Mouse (Mus musculus) adrenal gland, adult (tissue): Measurements from ENCODE around the gene Hs6st2.

Experiments used
- DNase-seq, 2 experiments: peaks; one replicate each; pipeline ENCODE4 v3.0.0; 2022 to 2023; ENCODE audit warnings: low spot score in 1 of 2; ENCODE audit not compliant: inconsistent age in 2 of 2

The Hs6st2 gene

GRCm38 (mm10) chrX:51590448-51591010 lies 91.1 kb downstream of the Hs6st2 start:
- no peak for DNase-seq

- DNase-seq = no peak
These were observed 96.2 kb downstream of the Hs6st2 start for GRCm38 (mm10) chrX:51585444-51585843.

DNA sequence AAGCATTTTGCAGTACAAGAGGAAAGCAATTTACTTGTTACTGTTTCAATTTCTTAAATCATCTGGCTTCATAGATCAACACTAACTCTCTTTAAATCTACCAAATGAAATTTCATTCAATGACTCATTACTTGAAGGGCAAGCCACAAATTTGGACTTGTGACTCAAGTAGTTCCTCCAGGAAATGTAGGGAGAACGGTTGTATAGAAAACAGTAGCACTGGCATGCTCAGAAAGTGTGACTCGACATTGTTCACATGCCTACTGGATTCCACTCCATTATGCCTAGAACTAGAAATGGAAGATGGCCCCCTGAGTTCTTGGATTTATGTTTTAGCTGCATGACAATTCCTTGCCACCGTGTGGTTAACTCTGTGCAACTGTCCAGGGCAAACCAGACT lies 100.0 kb downstream of the Hs6st2 start:
- DNase-seq = no peak

DNA sequence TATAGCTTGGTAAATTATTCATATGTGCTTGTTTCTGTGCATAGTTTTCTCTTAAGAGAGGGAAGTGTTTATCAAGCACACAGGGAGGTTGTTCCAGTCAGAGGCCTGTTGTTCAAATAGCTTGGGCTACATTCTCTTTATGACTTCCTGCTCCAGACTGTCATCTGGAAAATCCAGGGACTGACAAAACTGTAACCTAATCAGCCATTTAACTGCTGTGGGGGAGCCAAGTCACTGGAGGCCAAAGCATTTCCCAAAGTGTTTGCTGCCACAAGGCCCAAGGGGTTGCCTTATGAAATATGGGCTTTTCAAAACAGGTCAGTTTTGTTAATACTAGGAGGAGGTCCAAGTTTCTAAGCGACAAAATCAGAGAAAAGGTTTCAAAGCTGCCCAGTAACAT lies 119.8 kb downstream of the Hs6st2 start:
- DNase-seq = peak in 1 of 2 experiments; percentile 19

DNA sequence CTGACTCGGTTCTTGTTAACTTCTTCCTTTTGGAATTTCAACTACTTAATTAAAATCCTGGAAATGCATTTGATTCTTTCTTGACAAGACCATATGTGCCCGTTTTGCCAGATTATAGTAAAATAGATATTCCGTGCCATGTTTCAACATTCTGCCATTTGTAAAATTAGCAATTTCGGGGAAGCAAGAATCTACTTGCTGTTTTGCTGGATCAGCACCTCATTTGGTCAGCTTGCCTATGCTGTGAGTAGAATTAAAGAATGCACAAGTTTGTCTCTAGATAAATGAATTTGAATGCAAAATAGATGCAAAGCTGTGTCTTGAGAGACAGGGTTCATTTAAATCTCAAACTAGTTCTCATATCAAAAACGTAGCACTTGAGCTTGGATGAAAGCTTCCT lies 142.0 kb downstream of the Hs6st2 start:
- DNase-seq = no peak

DNA sequence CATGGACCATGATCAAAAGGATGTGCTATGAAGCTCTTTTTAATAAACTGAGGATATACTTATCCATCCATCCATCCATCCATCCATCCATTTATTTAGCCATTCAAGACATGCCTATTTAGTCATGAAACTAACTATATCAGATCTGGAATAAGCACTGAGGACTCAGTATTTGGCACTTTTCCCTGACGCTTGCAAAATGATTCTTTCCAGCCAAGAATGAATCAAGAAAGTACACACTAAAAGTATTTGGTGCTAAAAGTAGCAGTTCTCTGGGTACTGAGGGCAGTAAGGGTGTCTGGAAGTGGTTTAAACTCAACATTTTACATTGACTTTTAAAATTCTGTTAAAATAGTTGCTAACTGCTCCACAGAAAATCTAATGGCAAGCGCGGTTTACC lies 144.6 kb downstream of the Hs6st2 start:
- DNase-seq = peak in 1 of 2 experiments; percentile 25

DNA sequence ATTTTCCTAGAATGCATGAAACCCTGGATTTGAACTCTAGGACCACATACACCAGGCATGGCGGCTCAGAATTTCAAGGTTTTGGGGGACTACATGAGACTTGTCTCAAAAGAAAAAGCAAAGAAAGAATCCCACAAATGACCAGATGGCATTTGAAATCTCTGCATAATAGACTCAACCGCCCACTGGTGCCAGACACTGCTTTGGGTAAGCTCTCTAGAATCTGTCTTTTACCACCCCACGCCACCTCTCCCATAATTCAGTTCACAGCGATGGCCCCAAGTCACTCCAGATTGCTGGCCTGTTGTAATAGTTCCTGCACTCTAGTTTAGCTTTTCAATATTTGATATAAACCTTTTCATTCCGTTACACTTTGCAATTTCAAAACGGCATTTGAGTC lies 146.4 kb downstream of the Hs6st2 start:
- DNase-seq = no peak

- DNase-seq = no peak
These were observed 150.5 kb downstream of the Hs6st2 start for GRCm38 (mm10) chrX:51531136-51531535.

GRCm38 (mm10) chrX:51528601-51529000 lies 153.1 kb downstream of the Hs6st2 start:
- DNase-seq = no peak

DNA sequence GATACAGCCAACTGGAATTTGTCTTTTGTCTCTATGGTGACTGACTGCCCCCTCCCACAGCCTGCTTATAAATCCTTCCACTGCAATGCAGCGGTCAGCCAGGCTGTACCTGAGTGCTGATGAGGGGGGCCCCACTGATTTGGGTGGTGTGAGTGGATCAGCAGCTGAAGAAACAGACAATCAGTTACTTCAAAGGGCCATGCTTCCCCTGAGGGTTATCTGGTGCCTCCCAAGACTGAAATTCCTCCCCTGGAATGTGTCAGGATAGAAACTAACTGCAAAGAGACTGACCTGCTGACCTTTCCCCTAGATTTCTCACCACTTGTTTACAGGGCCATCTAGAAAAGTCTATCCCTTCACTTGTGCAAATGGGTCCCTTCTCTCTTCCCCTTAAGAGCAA lies 166.8 kb downstream of the Hs6st2 start:
- peak in 1 of 2 experiments; percentile 1 for DNase-seq

GRCm38 (mm10) chrX:51506526-51506925 lies 175.1 kb downstream of the Hs6st2 start:
- no peak for DNase-seq

DNA sequence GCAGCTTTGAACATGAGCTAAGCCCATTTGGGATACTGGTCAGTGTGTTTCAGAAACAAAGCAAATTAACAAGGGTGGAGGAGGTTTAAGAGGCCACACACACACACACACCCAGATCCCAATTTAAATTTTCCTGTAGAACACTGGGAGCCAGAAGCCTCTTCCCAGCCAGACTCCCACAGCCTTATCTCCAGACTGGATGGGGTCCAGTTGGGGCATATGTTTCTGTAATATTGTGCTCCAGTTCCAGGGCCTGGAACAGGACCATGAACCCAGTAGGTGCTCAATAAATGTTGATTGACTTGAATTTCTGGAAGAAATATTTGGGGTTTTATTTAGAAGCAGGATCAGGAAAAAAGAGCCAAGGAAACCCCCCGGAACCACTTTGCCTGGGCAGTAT lies 176.0 kb downstream of the Hs6st2 start:
- no peak for DNase-seq

DNA sequence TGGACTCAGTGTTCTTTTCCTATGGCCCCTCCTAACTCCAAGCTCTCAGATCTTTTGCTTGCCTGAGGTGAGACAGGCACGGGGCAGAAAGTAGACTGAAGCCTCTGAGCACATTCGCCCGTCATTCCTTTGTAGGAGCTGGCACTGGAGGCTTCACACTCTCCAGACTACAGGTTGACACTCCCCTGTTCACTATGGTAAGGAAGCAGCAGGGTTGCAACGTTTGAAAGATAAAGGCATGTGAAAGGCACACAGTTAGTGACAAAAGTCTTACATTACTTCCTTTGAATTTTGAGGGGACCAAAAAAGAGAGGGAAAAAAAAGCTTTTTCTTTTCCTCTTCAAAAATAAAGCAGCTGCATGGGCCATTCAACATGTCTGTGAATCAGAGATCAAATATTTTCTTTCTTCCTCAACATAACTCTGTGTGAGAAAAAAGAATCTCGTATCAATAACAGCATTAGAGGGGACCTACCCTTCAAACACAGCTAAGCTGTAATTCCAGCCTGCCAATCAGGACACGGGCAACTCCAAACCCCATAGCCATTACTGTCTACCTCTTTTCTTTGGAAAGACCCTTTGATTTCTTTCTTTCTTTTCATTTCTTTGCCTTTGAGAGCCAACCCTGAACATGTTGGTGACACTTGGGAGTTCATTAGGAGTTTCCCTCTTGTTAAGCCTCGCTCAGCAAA lies 177.7 kb downstream of the Hs6st2 start:
- DNase-seq = no peak

DNA sequence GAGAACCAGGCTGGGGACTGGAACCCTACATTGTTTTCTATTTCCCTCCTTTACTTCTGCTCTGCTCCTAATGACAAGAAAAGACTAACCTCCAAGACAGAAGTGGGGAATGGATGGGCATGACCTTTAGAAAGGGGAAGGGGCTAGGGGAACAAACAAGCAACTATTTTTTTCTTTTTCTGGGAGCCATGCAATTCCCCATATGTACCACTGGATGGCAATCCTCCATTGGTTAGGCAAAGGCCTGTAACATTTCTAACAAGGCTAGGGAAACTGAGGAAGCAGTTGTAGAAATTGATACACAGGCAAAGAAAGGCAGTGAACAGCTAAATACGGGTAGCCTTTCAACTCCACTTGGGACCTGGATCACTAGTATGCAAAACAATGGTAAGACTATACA lies 183.8 kb downstream of the Hs6st2 start:
- DNase-seq = no peak

DNA sequence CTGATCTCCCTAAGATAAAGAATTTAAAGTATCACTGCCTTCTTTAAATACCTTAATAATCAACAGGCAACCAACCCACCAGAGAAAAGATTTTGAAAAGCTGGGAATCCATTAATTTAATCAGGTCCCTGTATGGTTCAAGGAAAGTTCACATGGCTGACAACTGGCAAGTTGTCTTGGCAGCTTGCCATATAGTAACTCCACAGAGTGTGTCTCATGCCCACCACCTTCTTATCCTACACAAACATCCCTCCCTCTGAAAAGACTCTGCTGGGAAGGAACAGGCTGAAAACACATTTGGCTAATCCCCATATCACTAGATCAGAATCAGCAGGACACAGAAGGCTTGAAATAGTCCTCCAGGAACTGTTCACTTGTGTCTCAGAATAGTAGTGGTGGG lies 193.3 kb downstream of the Hs6st2 start:
- DNase-seq = no peak

DNA sequence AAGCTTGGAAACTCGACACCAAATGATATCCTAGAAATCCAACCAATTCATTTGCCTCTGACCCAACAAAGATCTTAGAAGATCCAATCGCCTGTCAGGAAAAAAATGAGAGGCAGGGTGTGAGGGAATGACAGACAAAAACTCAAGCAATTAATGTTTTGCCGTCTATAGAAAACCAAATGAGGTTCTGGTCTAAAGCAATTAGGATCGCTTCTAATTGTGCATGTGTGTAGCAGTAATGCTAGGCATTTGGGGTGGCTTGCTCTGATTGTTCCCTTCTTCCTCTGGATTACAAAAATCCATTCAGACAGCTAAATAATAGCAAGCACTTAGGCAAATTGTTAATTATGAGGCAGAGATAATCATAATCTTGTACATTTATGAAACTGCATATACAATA lies 212.2 kb downstream of the Hs6st2 start:
- no peak for DNase-seq

DNA sequence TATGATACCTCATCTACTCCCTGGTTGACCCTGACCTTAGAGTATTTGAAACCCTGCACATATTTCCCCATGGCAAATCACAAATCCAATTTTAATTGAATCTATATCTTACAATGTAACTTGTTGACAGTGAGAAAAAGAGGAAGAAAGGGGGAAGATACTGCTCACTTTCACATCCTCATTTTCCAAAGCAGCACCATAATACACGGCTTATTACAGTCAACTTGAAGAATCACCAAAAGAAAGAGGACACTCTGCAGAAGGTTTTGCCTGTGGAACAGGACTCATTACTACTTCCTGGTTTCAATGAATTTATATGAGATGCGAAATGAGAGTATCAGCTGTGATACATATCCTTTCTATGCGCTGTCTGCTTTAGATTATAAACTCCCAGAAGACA lies 220.2 kb downstream of the Hs6st2 start:
- DNase-seq = no peak

DNA sequence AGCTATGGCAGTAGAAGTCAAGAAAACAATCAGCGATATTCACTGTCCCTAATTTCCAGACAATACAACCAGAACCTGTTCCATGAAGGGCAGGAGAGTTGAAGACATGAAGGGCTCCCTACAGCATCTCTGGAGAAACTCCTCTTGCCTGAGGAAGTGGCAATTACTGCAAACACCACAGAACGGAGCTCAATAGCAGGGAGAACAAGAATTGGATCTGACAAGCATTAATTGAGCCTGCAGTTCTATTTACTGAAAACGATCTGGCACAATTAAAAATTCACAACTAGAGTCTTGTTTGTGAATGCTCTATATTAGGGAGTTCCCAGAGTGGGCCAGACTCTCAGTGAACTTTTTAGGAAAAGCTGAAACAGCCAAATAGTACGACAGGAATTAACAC lies 238.3 kb downstream of the Hs6st2 start:
- DNase-seq = no peak

- DNase-seq = no peak
These were observed 249.9 kb downstream of the Hs6st2 start for GRCm38 (mm10) chrX:51431706-51432105.

DNA sequence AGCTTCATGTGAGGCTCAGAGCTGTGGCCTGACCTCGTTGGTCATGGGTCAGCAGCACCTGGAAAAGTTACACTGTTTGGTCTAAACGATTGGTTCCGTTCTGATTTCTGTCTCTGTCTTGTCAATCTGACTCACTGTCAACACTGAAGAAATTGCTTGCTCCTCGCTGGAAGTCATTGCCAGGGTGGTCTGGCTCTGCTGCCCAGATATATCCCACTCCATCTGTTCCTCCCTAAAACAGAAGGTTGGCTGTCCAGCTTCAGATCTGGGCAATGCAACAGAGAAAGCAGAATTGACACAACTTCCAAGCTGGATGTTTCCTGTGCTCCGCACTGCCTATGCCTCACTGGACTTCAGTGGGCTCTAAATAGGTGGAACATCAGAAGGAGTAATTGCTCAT lies 256.6 kb downstream of the Hs6st2 start:
- DNase-seq = no peak

GRCm38 (mm10) chrX:51410289-51410688 lies 271.4 kb downstream of the Hs6st2 start:
- DNase-seq = no peak

DNA sequence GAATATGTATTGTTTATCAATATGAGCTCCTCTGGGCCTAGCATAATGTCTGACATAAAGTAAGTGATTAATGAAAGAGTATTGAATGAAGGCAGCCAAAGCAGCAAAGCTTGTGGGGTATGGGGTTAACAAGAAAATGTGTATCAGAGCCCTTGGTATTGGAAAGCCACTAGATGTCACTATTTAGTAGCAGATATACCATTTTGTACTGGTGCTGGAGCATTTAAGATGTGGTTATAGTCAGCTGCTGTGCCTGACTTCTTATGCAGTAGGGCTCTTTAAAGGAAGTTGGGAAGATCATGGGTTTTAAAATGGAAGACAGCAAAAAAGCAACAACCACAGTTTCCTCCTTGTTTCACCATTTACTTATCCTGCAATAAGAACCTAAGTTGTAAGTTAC lies 284.2 kb downstream of the Hs6st2 start:
- peak in 1 of 2 experiments; percentile 33 for DNase-seq

DNA sequence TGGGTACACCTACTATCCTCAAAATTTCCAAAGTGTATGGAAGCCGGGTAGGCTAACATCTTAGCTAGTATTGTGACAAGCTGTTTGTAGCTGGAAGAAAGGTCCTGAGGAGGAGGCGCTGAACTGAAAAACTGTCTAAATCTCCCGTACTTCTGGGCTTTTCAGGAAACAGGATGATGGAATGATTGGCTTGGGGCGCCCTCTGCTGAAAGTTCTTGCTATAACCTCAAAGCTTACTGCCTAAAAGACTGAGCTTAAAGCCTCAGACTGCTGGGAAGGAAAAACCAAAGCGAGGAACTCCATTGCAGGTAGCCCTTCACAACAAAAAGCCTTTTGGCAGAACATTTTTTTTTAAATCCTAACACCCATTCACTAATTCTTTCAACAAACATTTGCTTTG lies 307.0 kb downstream of the Hs6st2 start:
- DNase-seq = peak; percentile 48 to 86
